Mouse (Mus musculus) testis, adult 10 weeks (tissue): Measurements from ENCODE around the gene Rpusd3. TPM values are rescaled to one million over a fixed set of nuclear protein-coding genes. Genes with fewer than 3 reads are reported as not detected.

Experiments
- polyA plus RNA-seq: library from polyadenylated mRNA; stranded (reverse); fragments of 350-450 nt; fragmentation: Illumina TruSeq; extraction: RNeasy Lipid Tissue Mini Kit (QIAGEN cat#74804); gene quantifications from one replicate; pipeline ENCODE4 v1.2.3, GENCODE M21; 2014; ENCODE audit warnings: low read depth, low replicate concordance

Rpusd3 gene
- polyA plus RNA-seq: 0.28 TPM

GRCm38 (mm10) chr6:113419199-113419587, at the start of gene Rpusd3:
Rpusd3 (minus strand) TSS chr6:113419340.

GRCm38 (mm10) chr6:113457952-113458534, 38.9 kb upstream of the Rpusd3 start, which contains the start of gene Il17re:
Il17re (plus strand) TSS chr6:113458484.

GRCm38 (mm10) chr6:113442442-113443090, 23.4 kb upstream of the Rpusd3 start, which contains the start of gene Jagn1:
Jagn1 (plus strand) TSS chr6:113442569.

GRCm38 (mm10) chr6:113435664-113436205, 16.6 kb upstream of the Rpusd3 start, which contains the start of gene Cidec:
Cidec (minus strand) TSS chr6:113435760.

GRCm38 (mm10) chr6:113388960-113389359, 30.2 kb downstream of the Rpusd3 start, which contains the start of gene Ttll3:
Ttll3 (plus strand) TSS chr6:113389260.

GRCm38 (mm10) chr6:113377496-113378385, 41.4 kb downstream of the Rpusd3 start, which contains the start of the genes Tada3 and Arpc4:
Tada3 (minus strand) TSS chr6:113377883.
Arpc4 (plus strand) TSS chr6:113378115.

Other genes with a start within 250 kb of the Rpusd3 start
- gene Lhfpl4, start 224.0 kb downstream of the Rpusd3 start, polyA plus RNA-seq: 0.13 TPM
- 15.5 TPM for gene Mtmr14, start 181.5 kb downstream of the Rpusd3 start, polyA plus RNA-seq
- gene Cpne9, start 137.0 kb downstream of the Rpusd3 start, polyA plus RNA-seq: not detected
- gene Brpf1, start 112.2 kb downstream of the Rpusd3 start, polyA plus RNA-seq: 3.9 TPM
- gene Ogg1, start 92.4 kb downstream of the Rpusd3 start, polyA plus RNA-seq: 3.3 TPM
- 1.4 TPM for gene Camk1, start 75.4 kb downstream of the Rpusd3 start, polyA plus RNA-seq
- gene Tada3, start 41.5 kb downstream of the Rpusd3 start, polyA plus RNA-seq: 2.1 TPM
- 32.3 TPM for gene Arpc4, start 41.2 kb downstream of the Rpusd3 start, polyA plus RNA-seq
- gene Ttll3, start 30.1 kb downstream of the Rpusd3 start, polyA plus RNA-seq: 10.6 TPM
- gene Cidec, start 16.4 kb upstream of the Rpusd3 start, polyA plus RNA-seq: 0.11 TPM
- gene Jagn1, start 23.2 kb upstream of the Rpusd3 start, polyA plus RNA-seq: 25.8 TPM
- gene Il17re, start 39.1 kb upstream of the Rpusd3 start, polyA plus RNA-seq: 1.8 TPM
- not detected for gene Il17rc, start 52.1 kb upstream of the Rpusd3 start, polyA plus RNA-seq
- gene Creld1, start 64.0 kb upstream of the Rpusd3 start, polyA plus RNA-seq: 0.45 TPM
- not detected for gene Prrt3, start 82.6 kb upstream of the Rpusd3 start, polyA plus RNA-seq
- gene Emc3, start 112.3 kb upstream of the Rpusd3 start, polyA plus RNA-seq: 58.5 TPM
- gene Fancd2, start 112.3 kb upstream of the Rpusd3 start, polyA plus RNA-seq: 26.5 TPM
- gene Fancd2os, start 181.4 kb upstream of the Rpusd3 start, polyA plus RNA-seq: 83.9 TPM
- gene Brk1, start 185.4 kb upstream of the Rpusd3 start, polyA plus RNA-seq: 27.3 TPM
- gene Vhl, start 204.6 kb upstream of the Rpusd3 start, polyA plus RNA-seq: 72.8 TPM
- 0.49 TPM for gene Irak2, start 219.1 kb upstream of the Rpusd3 start, polyA plus RNA-seq